Mouse (Mus musculus) olfactory bulb, adult 2 months (tissue): ENCODE results near the gene Tbx6.

Experiments used
- CTCF ChIP-seq: fragments of 200-500 bp; IDR thresholded peaks from 2 replicates; pipeline ENCODE4 v1.5.1; 2012; ENCODE audit warnings: low read depth, mild to moderate bottlenecking, low read length, moderate library complexity; ENCODE audit not compliant: insufficient read depth
- POLR2A ChIP-seq: fragments of 200-500 bp; IDR thresholded peaks from 2 replicates; pipeline ENCODE4 v1.6.1; 2012; ENCODE audit warnings: mild to moderate bottlenecking, low read depth, low read length, moderate library complexity; ENCODE audit not compliant: insufficient read depth

DNA sequence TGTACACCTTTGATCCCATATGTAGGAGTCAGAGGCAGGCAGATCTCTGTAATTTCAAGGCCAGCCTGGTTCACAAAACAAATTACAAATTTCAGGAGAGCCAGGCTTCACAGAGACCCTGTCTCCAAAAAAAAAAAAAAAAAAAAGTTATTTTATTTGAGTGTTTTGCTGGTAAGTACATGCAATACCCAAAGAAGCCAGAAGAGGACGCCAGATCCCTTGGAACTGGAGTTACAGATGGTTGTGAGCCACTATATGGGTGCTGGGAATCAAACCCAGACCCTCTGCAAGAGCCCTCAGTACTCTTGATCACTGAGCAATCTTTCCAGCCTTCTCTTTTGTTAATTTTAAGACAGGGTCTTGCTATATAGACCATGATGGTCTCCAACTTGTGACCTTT is 37.5 kb downstream of the Tbx6 start:
- TF ChIP-seq POLR2A: no peak
- no peak for TF ChIP-seq CTCF
